Mouse (Mus musculus): ENCODE measurements around the gene Dusp22.

DNA sequence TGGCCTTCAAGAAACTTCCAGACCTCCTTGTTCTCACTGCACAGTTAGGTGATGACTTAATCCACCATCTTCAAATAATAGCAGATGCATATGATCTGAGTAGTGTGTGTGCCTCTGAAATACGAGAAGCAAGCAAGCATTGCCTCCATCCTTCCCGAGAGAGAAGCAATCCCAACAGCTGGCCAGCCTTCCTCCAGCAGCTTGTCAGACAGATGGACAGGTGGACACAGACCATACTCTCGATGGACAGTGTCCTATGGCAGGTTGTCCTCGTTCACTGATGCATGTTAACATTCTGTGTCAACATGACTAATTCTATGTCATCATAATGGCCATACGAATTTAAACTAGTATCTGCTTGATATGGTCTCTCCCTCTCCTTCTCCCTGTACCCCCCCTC is 63.5 kb downstream of the Dusp22 start:
- TF ChIP-seq POLR2A (IDR thresholded peaks at IDR 0.05; ENCODE audit: low read depth, low read length) (no peak), CTCF (IDR thresholded peaks at IDR 0.05; ENCODE audit: extremely low read depth, insufficient read depth, insufficient read length, insufficient replicate concordance) (no peak)

Measured in spleen, adult 2 months (tissue).